Mouse (Mus musculus): ENCODE measurements around the gene Cdiptos. TPM values are rescaled to one million over a fixed set of nuclear protein-coding genes. Genes with fewer than 3 reads are reported as not detected.

Gene Cdiptos
- total RNA-seq, 2 experiments from 2014 or later, result 0.17 TPM; not detected in 1

DNA sequence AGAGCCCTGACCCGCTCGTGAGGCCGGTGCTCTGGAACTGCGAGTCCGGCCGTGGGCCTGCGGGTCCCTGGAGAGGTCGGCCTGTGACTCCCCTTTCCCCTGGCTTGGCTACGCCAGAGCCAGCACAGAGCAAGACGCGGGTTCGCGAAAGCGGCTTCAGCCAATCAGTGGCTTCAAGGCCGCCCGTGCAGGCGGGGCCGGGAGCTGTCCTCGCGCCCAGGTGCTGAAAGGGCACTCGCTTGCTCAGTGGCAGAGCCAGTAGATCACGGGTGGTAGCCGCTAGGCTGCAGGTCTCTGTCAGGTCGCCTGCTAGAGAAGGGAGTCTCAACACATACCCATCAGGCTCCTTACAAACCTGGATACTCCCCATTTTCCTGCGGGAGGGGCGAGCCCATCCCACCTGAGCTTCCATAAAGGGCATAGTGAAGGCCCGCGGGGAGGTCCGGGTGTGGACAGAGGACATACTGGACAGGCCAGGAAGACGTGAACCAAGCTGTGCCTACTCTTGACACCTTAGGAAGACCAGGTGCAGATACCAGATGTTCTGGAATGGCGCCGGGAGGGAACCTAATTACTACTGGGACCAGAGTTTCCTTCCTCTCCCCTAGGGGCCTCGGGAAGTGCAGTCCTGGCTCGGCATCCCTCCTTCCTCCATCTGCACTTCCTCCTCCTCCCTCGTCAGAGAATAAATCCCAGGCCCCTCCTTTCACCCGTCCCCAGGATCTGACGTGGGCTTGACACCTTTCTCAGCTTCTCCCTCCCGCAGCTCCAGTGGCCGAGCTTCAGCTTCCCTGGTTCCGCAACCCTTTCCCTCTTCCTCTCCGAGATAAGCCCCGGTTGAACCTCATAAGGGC is 25.9 kb downstream of the Cdiptos start, which contains the start of gene Sez6l2:
Gene Sez6l2, plus strand, starts transcription at position 771 of the 854 bp plus-strand sequence.
- peak; percentile 76 to 91 for DNase-seq (ENCODE audit: extremely low spot score in 1 of 2, low spot score in 2 of 2)
- intact Hi-C loops (cut with DNase I), result loop anchor here (2.0 kb wide), 1 partner anchor 155 kb away; no protein-coding TSS in a partner anchor

GRCm38 (mm10) chr7:126949403-126949792 is 26.5 kb downstream of the Cdiptos start, which contains the start of gene Asphd1:
TSS of gene Asphd1 (minus strand) at chr7:126949582.
- intact Hi-C loops (cut with DNase I), result loop anchor here (2.0 kb wide), 1 partner anchor 155 kb away; no protein-coding TSS in a partner anchor
- DNase-seq (ENCODE audit: extremely low spot score in 1 of 2, low spot score in 2 of 2), result peak; percentile 73 to 87

DNA sequence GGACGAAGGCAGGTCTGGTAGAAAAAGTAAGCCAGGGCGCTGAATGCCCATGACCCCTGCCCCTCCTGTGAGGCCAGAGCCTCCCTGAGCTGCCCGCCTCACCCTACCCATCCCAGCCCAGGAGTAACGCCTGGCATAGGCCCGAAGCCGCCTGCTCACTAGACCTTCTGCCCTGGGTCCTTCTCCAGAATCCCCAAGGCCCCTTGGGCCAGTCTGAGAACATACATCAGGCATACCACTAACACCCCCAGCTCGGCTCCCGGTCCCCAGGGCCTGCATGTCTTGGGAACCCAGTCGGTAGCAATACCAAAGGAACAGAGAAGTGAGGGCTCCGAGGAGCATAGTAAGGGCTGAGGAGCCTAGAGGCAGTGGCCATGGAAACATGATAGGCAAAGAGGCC is 27.3 kb downstream of the Cdiptos start:
- DNase-seq (ENCODE audit: extremely low spot score in 1 of 2, low spot score in 2 of 2), result no peak
- intact Hi-C loops (cut with DNase I), result loop anchor here (2.0 kb wide), 1 partner anchor 156 kb away; no protein-coding TSS in a partner anchor

DNA sequence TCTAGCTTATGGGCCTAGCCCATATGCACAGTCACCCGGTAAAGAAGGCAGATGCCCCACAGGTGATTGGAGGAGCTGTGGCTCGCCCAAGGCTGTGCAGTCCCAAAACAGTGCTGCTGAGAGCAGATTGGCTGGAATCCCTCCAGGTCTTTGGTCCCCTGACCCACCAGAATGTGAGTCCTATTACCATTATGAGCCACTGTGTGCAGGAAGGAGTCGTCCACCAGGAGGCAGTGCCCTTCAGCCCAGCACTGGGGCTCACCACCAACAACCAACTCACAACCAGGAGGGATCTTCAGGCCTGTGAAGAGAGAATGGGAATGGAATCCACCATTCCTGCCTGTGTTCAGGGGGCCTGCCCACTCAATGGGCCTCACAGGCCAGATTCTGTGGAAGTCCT is 29.4 kb downstream of the Cdiptos start:
- intact Hi-C loops (cut with DNase I), result no loop called here
- peak in 1 of 2 experiments; percentile 62 for DNase-seq (ENCODE audit: extremely low spot score in 1 of 2, low spot score in 2 of 2)

GRCm38 (mm10) chr7:126941801-126942200 is 34.1 kb downstream of the Cdiptos start:
- intact Hi-C loops (cut with DNase I), result no loop called here
- no peak for DNase-seq (ENCODE audit: extremely low spot score in 1 of 2, low spot score in 2 of 2)

DNA sequence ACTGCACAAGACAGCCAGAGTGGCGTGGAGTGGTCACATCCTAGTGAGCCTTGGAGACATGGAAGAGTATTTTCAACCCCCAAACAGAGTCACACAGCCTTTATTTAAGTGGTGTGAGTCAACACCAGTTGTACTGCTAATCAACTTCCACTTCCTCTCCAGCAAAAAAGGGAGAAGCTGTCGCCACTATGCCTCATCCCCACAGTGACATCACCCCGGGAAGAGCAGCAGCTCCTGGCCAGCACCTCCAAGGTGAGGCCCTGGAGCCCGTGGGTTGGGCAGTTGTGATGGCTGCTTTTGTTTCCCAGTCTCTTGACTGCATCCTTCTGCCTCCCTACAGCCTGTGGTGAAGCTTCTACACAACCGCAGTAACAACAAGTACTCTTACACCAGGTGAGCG is 34.7 kb downstream of the Cdiptos start:
- DNase-seq (ENCODE audit: extremely low spot score in 1 of 2, low spot score in 2 of 2), result no peak
- intact Hi-C loops (cut with DNase I), result no loop called here

GRCm38 (mm10) chr7:126932652-126933051 is 43.2 kb downstream of the Cdiptos start:
- intact Hi-C loops (cut with DNase I), result no loop called here
- DNase-seq (ENCODE audit: extremely low spot score in 1 of 2, low spot score in 2 of 2), result no peak

GRCm38 (mm10) chr7:126929046-126929445 is 46.9 kb downstream of the Cdiptos start:
- DNase-seq (ENCODE audit: extremely low spot score in 1 of 2, low spot score in 2 of 2), result no peak
- intact Hi-C loops (cut with DNase I), result no loop called here

- peak; percentile 83 to 95 for DNase-seq (ENCODE audit: extremely low spot score in 1 of 2, low spot score in 2 of 2)
- intact Hi-C loops (cut with DNase I), result loop anchor here (1.0 kb wide), 1 partner anchor 30 kb away; no protein-coding TSS in a partner anchor
These were observed 47.4 kb downstream of the Cdiptos start, which contains the start of gene Kctd13 for GRCm38 (mm10) chr7:126928384-126929037. TSS of gene Kctd13 (plus strand) at chr7:126928879.

DNA sequence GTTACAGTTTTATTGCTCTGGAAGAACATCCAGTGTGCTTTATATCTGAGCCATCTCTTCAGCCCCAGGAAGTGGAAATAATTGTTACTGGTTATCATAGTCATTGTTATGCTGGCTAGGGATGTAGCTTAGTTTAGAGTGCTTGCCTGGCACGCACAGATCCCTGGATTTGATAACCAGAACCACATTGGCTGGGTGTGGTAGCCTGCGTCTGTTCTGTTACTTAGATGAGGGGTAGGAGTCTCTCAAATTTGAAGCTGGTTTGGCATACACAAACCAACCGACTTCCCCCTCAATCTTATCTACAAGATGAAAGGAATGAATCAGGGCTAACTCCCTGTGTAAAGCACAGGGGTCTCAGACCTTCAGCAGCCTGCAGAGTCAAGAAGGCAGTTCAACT is 49.6 kb downstream of the Cdiptos start:
- intact Hi-C loops (cut with DNase I), result no loop called here
- DNase-seq (ENCODE audit: extremely low spot score in 1 of 2, low spot score in 2 of 2), result no peak

DNA sequence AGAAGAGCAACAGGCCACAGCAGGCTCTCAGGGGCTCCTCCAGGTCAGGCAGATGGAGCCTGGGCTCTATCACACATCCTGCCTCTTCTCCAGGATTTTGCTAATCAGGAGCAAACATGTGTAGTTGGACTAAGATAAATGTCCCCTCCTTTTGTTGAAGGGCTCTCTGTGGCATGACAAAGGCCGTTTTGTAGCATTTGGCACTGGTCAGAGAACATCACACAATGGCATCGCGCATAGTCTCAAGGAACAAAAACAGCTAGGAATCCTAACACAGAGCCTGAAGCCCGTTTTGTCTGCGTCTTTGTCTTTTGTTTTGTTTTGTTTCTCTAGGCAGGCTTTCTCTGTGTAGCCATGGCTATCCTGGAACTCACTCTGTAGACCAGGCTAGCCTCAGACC is 51.9 kb downstream of the Cdiptos start:
- intact Hi-C loops (cut with DNase I), result no loop called here
- DNase-seq (ENCODE audit: extremely low spot score in 1 of 2, low spot score in 2 of 2), result no peak

GRCm38 (mm10) chr7:126922624-126923060 is 53.3 kb downstream of the Cdiptos start, which contains the start of gene Tmem219:
TSS of gene Tmem219 (minus strand) at chr7:126922917.
- peak in 1 of 2 experiments; percentile 56 for DNase-seq (ENCODE audit: extremely low spot score in 1 of 2, low spot score in 2 of 2)
- intact Hi-C loops (cut with DNase I), result no loop called here

Other genes starting within 250 kb of the Cdiptos start
- 100 to 1,000 TPM; 260 to 263 TPM for gene Mapk3, start 216.5 kb downstream of the Cdiptos start, total RNA-seq (2021)
- 1 to 10 TPM; 2.6 to 3.5 TPM for gene Gdpd3, start 209.8 kb downstream of the Cdiptos start, total RNA-seq (2021)
- 100 to 1,000 TPM; 167 to 169 TPM for gene Ypel3, start 199.1 kb downstream of the Cdiptos start, total RNA-seq (2021)
- gene Tbx6, start 194.6 kb downstream of the Cdiptos start, total RNA-seq (2021), result under 1 TPM; 0.21 to 0.41 TPM
- 10 to 100 TPM; 54.4 to 56.2 TPM for gene Ppp4c, start 183.6 kb downstream of the Cdiptos start, total RNA-seq (2021)
- 100 to 1,000 TPM; 135 to 141 TPM for gene Fam57b, start 178.4 kb downstream of the Cdiptos start, total RNA-seq (2021)
- not detected for gene 4930451I11Rik, start 144.5 kb downstream of the Cdiptos start, total RNA-seq (2021)
- gene Doc2a, start 128.7 kb downstream of the Cdiptos start, total RNA-seq (2021), result 10 to 100 TPM; 74.1 to 80.3 TPM
- 10 to 100 TPM; 32.4 to 41.1 TPM for gene Hirip3, start 114.1 kb downstream of the Cdiptos start, total RNA-seq (2021)
- gene Ino80e, start 113.7 kb downstream of the Cdiptos start, total RNA-seq (2021), result 10 to 100 TPM; 51.5 to 56.4 TPM
- 100 to 1,000 TPM; 161 to 168 TPM for gene Taok2, start 91.4 kb downstream of the Cdiptos start, total RNA-seq (2021)
- 10 to 100 TPM; 22.4 to 25.2 TPM for gene Tmem219, start 53.2 kb downstream of the Cdiptos start, total RNA-seq (2021)
- 100 to 1,000 TPM; 143 to 150 TPM for gene Kctd13, start 47.2 kb downstream of the Cdiptos start, total RNA-seq (2021)
- gene Asphd1, start 26.5 kb downstream of the Cdiptos start, total RNA-seq (2021), result 10 to 100 TPM; 49.0 to 58.8 TPM
- gene Sez6l2, start 25.5 kb downstream of the Cdiptos start, total RNA-seq (2021), result 100 to 1,000 TPM; 306 to 312 TPM
- gene Cdipt, start 184 bp downstream of the Cdiptos start, total RNA-seq (2021), result 100 to 1,000 TPM; 163 to 166 TPM
- gene Mvp, start 38.5 kb upstream of the Cdiptos start, total RNA-seq (2021), result 1 to 10 TPM; 4.4 to 4.5 TPM
- gene Pagr1b, start 40.4 kb upstream of the Cdiptos start, total RNA-seq (2021), result under 1 TPM in 1 of 2 experiments, not detected in 1; 0.94 TPM
- gene Pagr1a, start 41.3 kb upstream of the Cdiptos start, total RNA-seq (2021), result 10 to 100 TPM; 17.1 to 17.7 TPM
- gene Gm42742, start 45.0 kb upstream of the Cdiptos start, total RNA-seq (2021), result 10 to 100 TPM; 38.9 to 40.8 TPM
- gene Prrt2, start 45.1 kb upstream of the Cdiptos start, total RNA-seq (2021), result 100 to 1,000 TPM; 182 to 196 TPM
- gene Maz, start 50.9 kb upstream of the Cdiptos start, total RNA-seq (2021), result 100 to 1,000 TPM; 265 to 274 TPM
- gene Kif22, start 66.4 kb upstream of the Cdiptos start, total RNA-seq (2021), result 1 to 10 TPM; 8.8 to 9.8 TPM
- not detected for gene Zg16, start 111.2 kb upstream of the Cdiptos start, total RNA-seq (2021)
- gene AI467606, start 115.3 kb upstream of the Cdiptos start, total RNA-seq (2021), result 1 to 10 TPM; 1.4 to 2.1 TPM
- gene Qprt, start 146.1 kb upstream of the Cdiptos start, total RNA-seq (2021), result under 1 TPM in 1 of 2 experiments, not detected in 1; 0.22 TPM
- under 1 TPM; 0.11 to 0.12 TPM for gene Spn, start 161.7 kb upstream of the Cdiptos start, total RNA-seq (2021)
- gene Cd2bp2, start 220.0 kb upstream of the Cdiptos start, total RNA-seq (2021), result 10 to 100 TPM; 74.0 to 75.8 TPM
- 10 to 100 TPM; 85.6 to 88.0 TPM for gene Tbc1d10b, start 232.4 kb upstream of the Cdiptos start, total RNA-seq (2021)
- 1 to 10 TPM in 1 of 2 experiments, not detected in 1; 1.2 TPM for gene Mylpf, start 232.8 kb upstream of the Cdiptos start, total RNA-seq (2021)

All from left cerebral cortex, postnatal 10 days (tissue).